Mouse (Mus musculus): ENCODE measurements around the gene Igf2bp3. TPM values are rescaled to one million over a fixed set of nuclear protein-coding genes. Genes with fewer than 3 reads are reported as not detected.

The Igf2bp3 gene
- total and polyA plus RNA-seq, 3 experiments, result 18.4 to 35.6 (median 22.0) TPM

DNA sequence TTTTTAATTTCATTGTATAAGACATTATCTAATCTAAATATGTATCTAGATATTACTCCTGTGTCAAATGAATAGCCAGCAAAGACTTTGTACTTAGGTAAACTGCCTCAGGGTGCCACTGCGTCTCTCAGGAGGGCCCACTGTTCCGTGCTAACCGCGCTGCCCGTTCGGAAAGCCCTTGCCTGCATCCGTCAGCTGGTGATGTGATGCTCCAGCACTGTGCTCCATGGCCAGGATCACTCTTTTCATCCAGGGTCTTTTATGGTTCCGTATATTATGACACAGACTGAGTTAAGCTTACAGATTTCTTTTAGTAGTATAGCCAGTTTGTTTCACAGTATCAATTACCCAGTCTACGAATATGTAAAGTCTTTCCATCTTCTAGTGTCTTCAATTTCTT is 82.9 kb downstream of the Igf2bp3 start:
- Histone ChIP-seq H3K36me3 (replicated peaks in 1 of 2; ENCODE audit: control insufficient read depth in 1 of 2, insufficient read depth in 1 of 2, low read length in 1 of 2) (peaks cover 0 to 9% of the 10 kb centered on the region in 2 experiments), H3K9me3 (replicated peaks; ENCODE audit: low read length) (no peaks in the 10 kb centered on the region), H3K4me1 (ENCODE audit: control insufficient read depth in 1 of 2, insufficient read depth in 2 of 2) (peaks cover 10 to 82% of the 10 kb centered on the region in 2 experiments), H3K4me2 (ENCODE audit: insufficient read depth, low read depth, poor library complexity, severe bottlenecking) (no peak overlapping the region), H3K27me3 (replicated peaks) (no peaks in the 10 kb centered on the region), H3K79me2 (replicated peaks; ENCODE audit: control insufficient read depth, extremely low read depth, insufficient read depth, poor library complexity, severe bottlenecking) (no peaks in the 10 kb centered on the region), H3K27ac (ENCODE audit: insufficient read depth, low read depth) (no peak overlapping the region), H3K9ac (ENCODE audit: insufficient read depth, low read depth) (no peak overlapping the region), H3K4me3 (replicated peaks in 1 of 3; ENCODE audit: low read depth in 2 of 3, low read length in 2 of 3, poor library complexity in 1 of 3) (no peak overlapping the region)
- TF ChIP-seq KAT2A (IDR thresholded peaks at IDR 0.05; ENCODE audit: insufficient replicate concordance, low read length) (no peak), ETS1 (conservative IDR thresholded peaks at IDR 0.05; ENCODE audit: low read depth, low read length) (no peak), GABPA (IDR thresholded peaks at IDR 0.05; ENCODE audit: insufficient replicate concordance, low read depth, low read length) (no peak), MEF2A (IDR thresholded peaks at IDR 0.05; ENCODE audit: borderline replicate concordance, low read depth, low read length) (no peak), USF2 (conservative IDR thresholded peaks at IDR 0.05; ENCODE audit: low read depth, low read length) (no peak), EP300 (IDR thresholded peaks at IDR 0.05; ENCODE audit: low read length) (no peak), PAX5 (IDR thresholded peaks at IDR 0.05; ENCODE audit: low read length) (no peak), POLR2A (IDR thresholded peaks at IDR 0.05; ENCODE audit: low read depth, low read length) (no peak), ZNF384 (IDR thresholded peaks at IDR 0.05; ENCODE audit: low read depth, low read length) (no peak), HCFC1 (IDR thresholded peaks at IDR 0.05; ENCODE audit: low read depth, low read length) (no peak)
- DNase-seq (ENCODE audit: extremely low read depth), result no peak
- dilution Hi-C loops (cut with MboI; ENCODE audit: extremely low pct_ligation_motif_present, extremely low pct_unique_long_range_greater_than_20kb, low sequenced_read_pairs), result no loop called here
- in situ Hi-C loops (cut with MboI; ENCODE audit: low pct_ligation_motif_present, low pct_unique_long_range_greater_than_20kb, low sequenced_read_pairs), result loop anchor here (10.0 kb wide), 1 partner anchor 57 kb away; the partner anchor contains the start of gene Malsu1

DNA sequence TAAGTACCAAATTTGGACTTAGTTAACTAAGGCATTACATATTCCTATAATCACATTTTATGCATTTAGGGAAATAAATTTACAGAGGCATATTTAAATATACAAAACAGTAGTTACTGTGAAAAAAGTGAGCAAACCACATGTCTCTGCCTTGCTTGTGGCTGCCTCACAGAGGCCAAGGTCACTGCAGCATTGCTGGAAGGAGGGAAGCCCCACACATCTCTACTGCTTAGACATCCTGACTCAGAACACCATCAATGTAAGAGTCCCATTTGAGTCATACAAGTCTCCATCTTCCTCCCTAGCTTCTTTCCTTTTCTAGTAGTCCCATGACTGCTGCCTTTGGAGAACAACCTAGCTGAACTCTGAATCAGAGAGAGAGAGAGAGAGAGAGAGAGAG is 84.4 kb downstream of the Igf2bp3 start:
- in situ Hi-C loops (cut with MboI; ENCODE audit: low pct_ligation_motif_present, low pct_unique_long_range_greater_than_20kb, low sequenced_read_pairs) (loop anchor here (10.0 kb wide), 1 partner anchor 56 kb away; the partner anchor contains the start of gene Malsu1), dilution Hi-C loops (cut with MboI; ENCODE audit: extremely low pct_ligation_motif_present, extremely low pct_unique_long_range_greater_than_20kb, low sequenced_read_pairs) (no loop called here)
- peaks cover 1 to 16% of the 10 kb centered on the region in 2 experiments for H3K36me3 ChIP-seq (replicated peaks in 1 of 2; ENCODE audit: control insufficient read depth in 1 of 2, insufficient read depth in 1 of 2, low read length in 1 of 2)
- no peak overlapping the region for H3K9ac ChIP-seq (ENCODE audit: insufficient read depth, low read depth)
- peak; percentile 82 for DNase-seq (ENCODE audit: extremely low read depth)
- H3K79me2 ChIP-seq (replicated peaks; ENCODE audit: control insufficient read depth, extremely low read depth, insufficient read depth, poor library complexity, severe bottlenecking), result no peaks in the 10 kb centered on the region
- H3K4me3 ChIP-seq (replicated peaks in 1 of 3; ENCODE audit: low read depth in 2 of 3, low read length in 2 of 3, poor library complexity in 1 of 3), result no peak overlapping the region
- no peaks in the 10 kb centered on the region for H3K27me3 ChIP-seq (replicated peaks)
- H3K4me2 ChIP-seq (ENCODE audit: insufficient read depth, low read depth, poor library complexity, severe bottlenecking), result no peak overlapping the region
- no peaks in the 10 kb centered on the region for H3K9me3 ChIP-seq (replicated peaks; ENCODE audit: low read length)
- H3K27ac ChIP-seq (ENCODE audit: insufficient read depth, low read depth), result no peak overlapping the region
- TF ChIP-seq KAT2A (IDR thresholded peaks at IDR 0.05; ENCODE audit: insufficient replicate concordance, low read length), result no peak
- TF ChIP-seq TCF12 (IDR thresholded peaks at IDR 0.05; ENCODE audit: low read depth, low read length), result no peak
- TF ChIP-seq BHLHE40 (IDR thresholded peaks at IDR 0.05; ENCODE audit: low read depth, low read length), result peak; percentile 50; the same call in 1 of the 2 replicates
- peak; percentile 60; the same call in 1 of the 2 replicates for TF ChIP-seq ZNF384 (IDR thresholded peaks at IDR 0.05; ENCODE audit: low read depth, low read length)
- TF ChIP-seq MEF2A (IDR thresholded peaks at IDR 0.05; ENCODE audit: borderline replicate concordance, low read depth, low read length), result peak; percentile 30; the same call in 1 of the 2 replicates
- TF ChIP-seq PAX5 (IDR thresholded peaks at IDR 0.05; ENCODE audit: low read length), result no peak
- peak; percentile 43; the same call in 1 of the 2 replicates for TF ChIP-seq MAX (IDR thresholded peaks at IDR 0.05; ENCODE audit: low read length)
- TF ChIP-seq EP300 (IDR thresholded peaks at IDR 0.05; ENCODE audit: low read length), result peak; percentile 78
- TF ChIP-seq NELFE (IDR thresholded peaks at IDR 0.05; ENCODE audit: low read depth, low read length), result no peak
- TF ChIP-seq IRF4 (IDR thresholded peaks at IDR 0.05; ENCODE audit: low read depth, low read length), result peak; percentile 93
- TF ChIP-seq E2F4 (IDR thresholded peaks at IDR 0.05; ENCODE audit: insufficient replicate concordance, low read depth, low read length), result no peak
- peak; percentile 51; the same call in 1 of the 2 replicates for TF ChIP-seq MYC (IDR thresholded peaks at IDR 0.05; ENCODE audit: low read depth, low read length)
- TF ChIP-seq HCFC1 (IDR thresholded peaks at IDR 0.05; ENCODE audit: low read depth, low read length), result no peak
- peak; percentile 59; the same call in 1 of the 2 replicates for TF ChIP-seq ETS1 (conservative IDR thresholded peaks at IDR 0.05; ENCODE audit: low read depth, low read length)
- H3K4me1 ChIP-seq (ENCODE audit: control insufficient read depth in 1 of 2, insufficient read depth in 2 of 2), result peaks cover 10 to 70% of the 10 kb centered on the region in 2 experiments
